Mouse (Mus musculus) CH12.LX (cell line): ENCODE results near the gene Snx10. TPM values are rescaled to one million over a fixed set of nuclear protein-coding genes. Genes with fewer than 3 reads are reported as not detected.

Experiments
- DNase-seq: peaks from one replicate; pipeline ENCODE4 v3.0.0-alpha.2; 2013; ENCODE audit errors: extremely low read depth
- H3K27ac ChIP-seq: 2 replicates; pipeline ENCODE4 v1.5.1; 2012; ENCODE audit warnings: low read depth, mild to moderate bottlenecking, control low read depth, moderate library complexity; ENCODE audit not compliant: insufficient read depth
- H3K27me3 ChIP-seq: replicated peaks from 2 replicates; pipeline ENCODE3; 2012; ENCODE audit warnings: inconsistent platforms
- H3K36me3 ChIP-seq, 2 experiments: replicated peaks in 1 of 2; 2 replicates each; pipeline versions ENCODE3 to v1.6.1; 2012; ENCODE audit warnings: inconsistent platforms in 1 of 2, low read length in 1 of 2, mild to moderate bottlenecking in 1 of 2, mixed read lengths in 1 of 2, moderate library complexity in 1 of 2; ENCODE audit not compliant: control insufficient read depth in 1 of 2, insufficient read depth in 1 of 2
- H3K4me1 ChIP-seq, 2 experiments: 2 replicates each; pipeline ENCODE4 v1.6.1; 2012; ENCODE audit warnings: inconsistent platforms in 1 of 2, moderate library complexity in 1 of 2; ENCODE audit not compliant: insufficient read depth in 2 of 2, control insufficient read depth in 1 of 2
- H3K4me2 ChIP-seq: 2 replicates; pipeline ENCODE4 v1.6.1; 2012; ENCODE audit warnings: low read depth, mild to moderate bottlenecking, control low read depth; ENCODE audit not compliant: poor library complexity, insufficient read depth, severe bottlenecking
- H3K4me3 ChIP-seq, 3 experiments: fragments of 150-350 bp in 1 of 3; sonication (generic) in 1 of 3; replicated peaks in 1 of 3; 2 replicates each; pipeline versions ENCODE3 to v1.5.1; 2011 to 2012; ENCODE audit warnings: low read depth in 2 of 3, low read length in 2 of 3, mild to moderate bottlenecking in 2 of 3, moderate library complexity in 2 of 3, control low read depth in 1 of 3, improper control_type of control experiment in 1 of 3, inconsistent platforms in 1 of 3, mixed read lengths in 1 of 3; ENCODE audit not compliant: poor library complexity in 1 of 3
- H3K79me2 ChIP-seq: replicated peaks from 2 replicates; pipeline ENCODE4 v1.6.1; 2012; ENCODE audit warnings: mild to moderate bottlenecking, moderate library complexity; ENCODE audit not compliant: control insufficient read depth, poor library complexity, insufficient read depth, severe bottlenecking; ENCODE audit errors: extremely low read depth
- H3K9ac ChIP-seq: 2 replicates; pipeline ENCODE4 v1.6.1; 2012; ENCODE audit warnings: low read depth, mild to moderate bottlenecking, control low read depth, moderate library complexity; ENCODE audit not compliant: insufficient read depth
- H3K9me3 ChIP-seq: replicated peaks from 2 replicates; pipeline ENCODE3; 2012; ENCODE audit warnings: low read length, inconsistent platforms, mixed read lengths
- BHLHE40 ChIP-seq: IDR thresholded peaks from 2 replicates; pipeline ENCODE4 v1.6.1; 2011; ENCODE audit warnings: mild to moderate bottlenecking, low read depth, low read length, improper control_type of control experiment
- CTCF ChIP-seq, 2 experiments: IDR thresholded peaks in 1 of 2; conservative IDR thresholded peaks in 1 of 2; 2 replicates each; pipeline ENCODE4 v1.5.1; 2011 to 2012; ENCODE audit warnings: low read depth in 2 of 2, low read length in 2 of 2, improper control_type of control experiment in 1 of 2, inconsistent platforms in 1 of 2, mild to moderate bottlenecking in 1 of 2, moderate library complexity in 1 of 2
- E2F4 ChIP-seq: IDR thresholded peaks from 2 replicates; pipeline ENCODE4 v1.6.1; 2011; ENCODE audit warnings: low read depth, low read length, improper control_type of control experiment; ENCODE audit not compliant: insufficient replicate concordance
- ELF1 ChIP-seq: IDR thresholded peaks from 2 replicates; pipeline ENCODE4 v1.6.1; 2014; ENCODE audit warnings: low read depth, mild to moderate bottlenecking, inconsistent platforms, low read length, improper control_type of control experiment
- EP300 ChIP-seq: IDR thresholded peaks from 2 replicates; pipeline ENCODE4 v1.6.1; 2011; ENCODE audit warnings: low read length, improper control_type of control experiment
- ETS1 ChIP-seq: conservative IDR thresholded peaks from 2 replicates; pipeline ENCODE4 v1.6.1; 2012; ENCODE audit warnings: low read depth, mild to moderate bottlenecking, inconsistent platforms, low read length, improper control_type of control experiment, moderate library complexity
- GABPA ChIP-seq: IDR thresholded peaks from 2 replicates; pipeline ENCODE4 v1.6.1; 2012; ENCODE audit warnings: low read depth, low read length, improper control_type of control experiment, inconsistent platforms; ENCODE audit not compliant: insufficient replicate concordance
- HCFC1 ChIP-seq: IDR thresholded peaks from 2 replicates; pipeline ENCODE4 v1.6.1; 2012; ENCODE audit warnings: low read depth, mild to moderate bottlenecking, inconsistent platforms, low read length, improper control_type of control experiment
- IRF4 ChIP-seq: IDR thresholded peaks from 2 replicates; pipeline ENCODE4 v1.6.1; 2014; ENCODE audit warnings: low read depth, mild to moderate bottlenecking, inconsistent platforms, low read length, improper control_type of control experiment
- JUN ChIP-seq: IDR thresholded peaks from 2 replicates; pipeline ENCODE4 v1.6.1; 2011; ENCODE audit warnings: low read depth, mild to moderate bottlenecking, low read length, improper control_type of control experiment, moderate library complexity; ENCODE audit not compliant: insufficient read depth
- KAT2A ChIP-seq: IDR thresholded peaks from 2 replicates; pipeline ENCODE4 v1.6.1; 2012; ENCODE audit warnings: low read length, improper control_type of control experiment, inconsistent platforms; ENCODE audit not compliant: insufficient replicate concordance
- MAFK ChIP-seq: IDR thresholded peaks from 2 replicates; pipeline ENCODE4 v1.6.1; 2011; ENCODE audit warnings: low read length, improper control_type of control experiment; ENCODE audit not compliant: insufficient replicate concordance
- MAX ChIP-seq: IDR thresholded peaks from 2 replicates; pipeline ENCODE4 v1.6.1; 2011; ENCODE audit warnings: low read length, improper control_type of control experiment
- MAZ ChIP-seq: IDR thresholded peaks from 2 replicates; pipeline ENCODE4 v1.6.1; 2012; ENCODE audit warnings: low read depth, mild to moderate bottlenecking, inconsistent platforms, low read length, improper control_type of control experiment, moderate library complexity
- MEF2A ChIP-seq: IDR thresholded peaks from 2 replicates; pipeline ENCODE4 v1.6.1; 2014; ENCODE audit warnings: low read depth, mild to moderate bottlenecking, inconsistent platforms, low read length, improper control_type of control experiment, borderline replicate concordance
- MXI1 ChIP-seq: IDR thresholded peaks from 2 replicates; pipeline ENCODE4 v1.6.1; 2011; ENCODE audit warnings: mild to moderate bottlenecking, low read depth, low read length, improper control_type of control experiment
- MYC ChIP-seq: IDR thresholded peaks from 2 replicates; pipeline ENCODE4 v1.6.1; 2011; ENCODE audit warnings: low read depth, mild to moderate bottlenecking, improper control_type of control experiment, low read length
- POLR2A ChIP-seq: IDR thresholded peaks from 2 replicates; pipeline ENCODE4 v1.6.1; 2011; ENCODE audit warnings: low read depth, mild to moderate bottlenecking, improper control_type of control experiment, low read length
- POLR2AphosphoS2 ChIP-seq: IDR thresholded peaks from 2 replicates; pipeline ENCODE4 v1.6.1; 2011; ENCODE audit warnings: low read depth, low read length, improper control_type of control experiment
- RCOR1 ChIP-seq: conservative IDR thresholded peaks from 2 replicates; pipeline ENCODE4 v1.6.1; 2012; ENCODE audit warnings: low read depth, mild to moderate bottlenecking, inconsistent platforms, low read length, improper control_type of control experiment
- SIN3A ChIP-seq: IDR thresholded peaks from 2 replicates; pipeline ENCODE4 v1.6.1; 2012; ENCODE audit warnings: low read length, improper control_type of control experiment, inconsistent platforms
- SMC3 ChIP-seq: IDR thresholded peaks from 2 replicates; pipeline ENCODE4 v1.6.1; 2011; ENCODE audit warnings: low read depth, low read length, improper control_type of control experiment
- TBP ChIP-seq: conservative IDR thresholded peaks from 2 replicates; pipeline ENCODE4 v1.6.1; 2011; ENCODE audit warnings: low read depth, low read length, improper control_type of control experiment
- TCF12 ChIP-seq: IDR thresholded peaks from 2 replicates; pipeline ENCODE4 v1.6.1; 2014; ENCODE audit warnings: low read depth, mild to moderate bottlenecking, inconsistent platforms, low read length, improper control_type of control experiment
- UBTF ChIP-seq: IDR thresholded peaks from 2 replicates; pipeline ENCODE4 v1.6.1; 2012; ENCODE audit warnings: low read depth, mild to moderate bottlenecking, inconsistent platforms, low read length, improper control_type of control experiment, moderate library complexity
- USF1 ChIP-seq: IDR thresholded peaks from 2 replicates; pipeline ENCODE4 v1.6.1; 2014; ENCODE audit warnings: low read depth, mild to moderate bottlenecking, inconsistent platforms, low read length, improper control_type of control experiment
- USF2 ChIP-seq: conservative IDR thresholded peaks from 2 replicates; pipeline ENCODE4 v1.6.1; 2011; ENCODE audit warnings: low read depth, low read length, improper control_type of control experiment
- ZKSCAN1 ChIP-seq: IDR thresholded peaks from 2 replicates; pipeline ENCODE4 v1.6.1; 2012; ENCODE audit warnings: low read depth, inconsistent platforms, low read length, improper control_type of control experiment, borderline replicate concordance
- ZMIZ1 ChIP-seq: IDR thresholded peaks from 2 replicates; pipeline ENCODE4 v1.6.1; 2012; ENCODE audit warnings: low read depth, mild to moderate bottlenecking, inconsistent platforms, low read length, improper control_type of control experiment
- ZNF384 ChIP-seq: IDR thresholded peaks from 2 replicates; pipeline ENCODE4 v1.6.1; 2012; ENCODE audit warnings: low read depth, low read length, improper control_type of control experiment, inconsistent platforms
- dilution Hi-C: fragments of 300-500 bp; cut with MboI; formaldehyde crosslinking; loops from 2 replicates; pipeline ENCODE4 v1.14.3; 2020; ENCODE audit warnings: low sequenced_read_pairs; ENCODE audit not compliant: extremely low pct_unique_long_range_greater_than_20kb, extremely low pct_ligation_motif_present
- in situ Hi-C: fragments of 300-500 bp; cut with MboI; formaldehyde crosslinking; loops from 3 replicates; pipeline ENCODE4 v1.14.3; 2019; ENCODE audit warnings: low sequenced_read_pairs, low pct_ligation_motif_present, low pct_unique_long_range_greater_than_20kb, mixed read lengths
- polyA plus RNA-seq: library from polyadenylated mRNA; unstranded; fragments of >175 nt; gene quantifications from 2 replicates; pipeline ENCODE4 v1.2.1, GENCODE M21; 2012; ENCODE audit warnings: low read depth; ENCODE audit not compliant: insufficient read length
- total RNA-seq, 2 experiments: library from RNA; depleted of rRNA; stranded (reverse); fragments of 300-350 nt in 1 of 2; fragments of >200 nt in 1 of 2; gene quantifications; 2 replicates each; pipeline ENCODE4 v1.2.3; 2012 to 2014

Snx10 gene
- total and polyA plus RNA-seq, 3 experiments = 27.6 to 84.7 (median 46.2) TPM

GRCm38 (mm10) chr6:51523310-51523709, 391 bp upstream of the Snx10 start:
- no peaks in the 10 kb centered on the region for H3K27me3 ChIP-seq
- no peaks in the 10 kb centered on the region for H3K9me3 ChIP-seq
- in situ Hi-C loops = no loop called here
- H3K36me3 ChIP-seq = no peaks in the 10 kb centered on the region
- peak overlapping the region; percentile 10 to 82 (median 41) for H3K4me3 ChIP-seq
- H3K4me2 ChIP-seq = peak overlapping the region; percentile 80
- TF ChIP-seq MYC (no peak), UBTF (0 out of 2 replicates have a peak, but pooled peaks have one; percentile 1), SMC3 (no peak), CTCF (conservative IDR thresholded peaks at IDR 0.05 in 1 of 2, IDR thresholded peaks at IDR 0.05 in 1 of 2; ENCODE audit: low read depth in 2 of 2, low read length in 2 of 2) (no peak)
- peaks cover 2 to 17% of the 10 kb centered on the region in 2 experiments; a peak in 2 of 4 replicates for H3K4me1 ChIP-seq
- H3K9ac ChIP-seq = peak overlapping the region; percentile 96
- no peak overlapping the region for H3K27ac ChIP-seq
- dilution Hi-C loops = no loop called here
- H3K79me2 ChIP-seq = no peaks in the 10 kb centered on the region; the same call in 1 of the 2 replicates
- DNase-seq = no peak

- peak overlapping the region; percentile 96 for H3K9ac ChIP-seq
- H3K27me3 ChIP-seq = no peaks in the 10 kb centered on the region
- H3K36me3 ChIP-seq = peaks cover 2 to 10% of the 10 kb centered on the region in 2 experiments
- in situ Hi-C loops = no loop called here
- peak; percentile 58 for DNase-seq
- H3K27ac ChIP-seq = no peak overlapping the region
- peak overlapping the region; percentile 87 for H3K4me2 ChIP-seq
- peak overlapping the region; percentile 74 to 87 (median 82) for H3K4me3 ChIP-seq
- no peaks in the 10 kb centered on the region; the same call in 1 of the 2 replicates for H3K79me2 ChIP-seq
- peaks cover 2 to 17% of the 10 kb centered on the region in 2 experiments; a peak in 2 of 4 replicates for H3K4me1 ChIP-seq
- H3K9me3 ChIP-seq = no peaks in the 10 kb centered on the region
- dilution Hi-C loops = no loop called here
- TF ChIP-seq UBTF = no peak
- TF ChIP-seq POLR2A = no peak
- TF ChIP-seq SIN3A = no peak; the same call in 1 of the 2 replicates
- no peak for TF ChIP-seq MEF2A
- TF ChIP-seq E2F4 = no peak
- no peak for TF ChIP-seq MAFK
- no peak for TF ChIP-seq USF2
- no peak for TF ChIP-seq CTCF (conservative IDR thresholded peaks at IDR 0.05 in 1 of 2, IDR thresholded peaks at IDR 0.05 in 1 of 2; ENCODE audit: low read depth in 2 of 2, low read length in 2 of 2)
- 0 out of 2 replicates have a peak, but pooled peaks have one; percentile 22 for TF ChIP-seq MYC
- no peak for TF ChIP-seq USF1
- no peak for TF ChIP-seq EP300
- no peak for TF ChIP-seq RCOR1
- no peak; the same call in 1 of the 2 replicates for TF ChIP-seq ZNF384
- TF ChIP-seq MXI1 = peak; percentile 63
- 0 out of 2 replicates have a peak, but pooled peaks have one; percentile 26 for TF ChIP-seq ELF1
- TF ChIP-seq BHLHE40 = no peak
- TF ChIP-seq MAX = no peak
- TF ChIP-seq ETS1 = no peak
- no peak for TF ChIP-seq JUN
- no peak for TF ChIP-seq ZKSCAN1
- 0 out of 2 replicates have a peak, but pooled peaks have one; percentile 12 for TF ChIP-seq TBP
- no peak; the same call in 1 of the 2 replicates for TF ChIP-seq MAZ
- no peak for TF ChIP-seq ZMIZ1
- no peak for TF ChIP-seq KAT2A
- TF ChIP-seq SMC3 = no peak
- no peak for TF ChIP-seq POLR2AphosphoS2
- no peak for TF ChIP-seq GABPA
- no peak for TF ChIP-seq HCFC1
- TF ChIP-seq IRF4 = no peak
- no peak; the same call in 1 of the 2 replicates for TF ChIP-seq TCF12
Measured at GRCm38 (mm10) chr6:51524321-51524931, 725 bp downstream of the Snx10 start.
